Mouse (Mus musculus) MEL (cell line): ENCODE measurements at regions not wholly inside any gene's neighbourhood (a gene's known extent, or its start where the extent isn't known, plus 50 kb on each side); places are given as distances from the start of the nearest gene placed in this dataset.

Experiments used
- DNase-seq: peaks from one replicate; pipeline ENCODE4 v3.0.0; 2011; ENCODE audit warnings: low read depth, low spot score
- H3K27ac ChIP-seq: 2 replicates; pipeline ENCODE4 v1.5.1; 2012; ENCODE audit warnings: low read depth, mild to moderate bottlenecking, control low read depth, low read length, moderate library complexity; ENCODE audit not compliant: control insufficient read depth
- H3K27me3 ChIP-seq, 2 experiments: fragments of 150-350 bp in 1 of 2; sonication (generic) in 1 of 2; 2 replicates each; pipeline ENCODE4 v1.6.1; 2012; ENCODE audit warnings: low read length in 2 of 2, mild to moderate bottlenecking in 2 of 2, improper control_type of control experiment in 1 of 2, moderate library complexity in 1 of 2; ENCODE audit not compliant: insufficient read depth in 2 of 2, control insufficient read depth in 1 of 2
- H3K36me3 ChIP-seq, 2 experiments: 2 replicates each; pipeline ENCODE4 v1.6.1; 2012 to 2014; ENCODE audit warnings: low read length in 2 of 2, improper control_type of control experiment in 1 of 2, inconsistent platforms in 1 of 2, mild to moderate bottlenecking in 1 of 2; ENCODE audit not compliant: insufficient read depth in 2 of 2, control insufficient read depth in 1 of 2
- H3K4me1 ChIP-seq, 2 experiments: fragments of 150-350 bp in 1 of 2; sonication (generic) in 1 of 2; 2 replicates each; pipeline ENCODE4 v1.6.1; 2012; ENCODE audit warnings: low read length in 2 of 2, improper control_type of control experiment in 1 of 2, mild to moderate bottlenecking in 1 of 2; ENCODE audit not compliant: insufficient read depth in 2 of 2, control insufficient read depth in 1 of 2
- H3K4me3 ChIP-seq, 2 experiments: fragments of 150-350 bp in 1 of 2; sonication (generic) in 1 of 2; 2 replicates each; pipeline ENCODE4 v1.5.1; 2012; ENCODE audit warnings: low read depth in 2 of 2, low read length in 2 of 2, mild to moderate bottlenecking in 2 of 2, moderate library complexity in 2 of 2, control low read depth in 1 of 2, improper control_type of control experiment in 1 of 2; ENCODE audit not compliant: control insufficient read depth in 1 of 2, insufficient read depth in 1 of 2
- H3K79me2 ChIP-seq: 2 replicates; pipeline ENCODE4 v1.6.1; 2012; ENCODE audit warnings: mild to moderate bottlenecking, low read length, moderate library complexity; ENCODE audit not compliant: control insufficient read depth, poor library complexity, insufficient read depth
- H3K9ac ChIP-seq: 2 replicates; pipeline ENCODE4 v1.6.1; 2012; ENCODE audit warnings: low read depth, mild to moderate bottlenecking, control low read depth, low read length, moderate library complexity; ENCODE audit not compliant: control insufficient read depth, poor library complexity, severe bottlenecking
- H3K9me3 ChIP-seq: fragments of 150-350 bp; sonication (generic); replicated peaks from 2 replicates; pipeline ENCODE4 v1.6.1; 2012; ENCODE audit warnings: mild to moderate bottlenecking, low read length, improper control_type of control experiment, moderate library complexity; ENCODE audit not compliant: insufficient read depth
- BHLHE40 ChIP-seq: IDR thresholded peaks from 2 replicates; pipeline ENCODE4 v1.6.1; 2012; ENCODE audit warnings: low read depth, mild to moderate bottlenecking, inconsistent platforms, low read length, improper control_type of control experiment, borderline replicate concordance
- CTCF ChIP-seq, 3 experiments: IDR thresholded peaks in 2 of 3; conservative IDR thresholded peaks in 1 of 3; 2 replicates each; pipeline ENCODE4 v1.5.1; 2011 to 2012; ENCODE audit warnings: low read length in 3 of 3, low read depth in 2 of 3, mild to moderate bottlenecking in 2 of 3, improper control_type of control experiment in 1 of 3, inconsistent platforms in 1 of 3, mixed read lengths in 1 of 3, moderate library complexity in 1 of 3; ENCODE audit not compliant: control insufficient read depth in 1 of 3, insufficient read depth in 1 of 3, poor library complexity in 1 of 3, severe bottlenecking in 1 of 3
- E2F4 ChIP-seq: IDR thresholded peaks from 2 replicates; pipeline ENCODE4 v1.6.1; 2011; ENCODE audit warnings: low read depth, low read length, improper control_type of control experiment, borderline replicate concordance
- ETS1 ChIP-seq: IDR thresholded peaks from 2 replicates; pipeline ENCODE4 v1.6.1; 2012; ENCODE audit warnings: low read depth, mild to moderate bottlenecking, inconsistent platforms, low read length, improper control_type of control experiment, moderate library complexity
- GABPA ChIP-seq: IDR thresholded peaks from 2 replicates; pipeline ENCODE4 v1.6.1; 2012; ENCODE audit warnings: low read depth, mild to moderate bottlenecking, inconsistent platforms, low read length, improper control_type of control experiment, moderate library complexity
- GATA1 ChIP-seq: IDR thresholded peaks from 2 replicates; pipeline ENCODE4 v1.6.1; 2011; ENCODE audit warnings: low read depth, low read length, improper control_type of control experiment
- JUND ChIP-seq: IDR thresholded peaks from 2 replicates; pipeline ENCODE4 v1.6.1; 2011; ENCODE audit warnings: low read depth, mild to moderate bottlenecking, improper control_type of control experiment, low read length
- MAZ ChIP-seq: IDR thresholded peaks from 2 replicates; pipeline ENCODE4 v1.6.1; 2012; ENCODE audit warnings: low read depth, mild to moderate bottlenecking, inconsistent platforms, low read length, improper control_type of control experiment
- MEF2A ChIP-seq: IDR thresholded peaks from 2 replicates; pipeline ENCODE4 v1.6.1; 2014; ENCODE audit warnings: low read depth, mild to moderate bottlenecking, inconsistent platforms, low read length, improper control_type of control experiment; ENCODE audit not compliant: poor library complexity, insufficient replicate concordance, severe bottlenecking; ENCODE audit errors: extremely low read depth
- MXI1 ChIP-seq: IDR thresholded peaks from 2 replicates; pipeline ENCODE4 v1.6.1; 2011; ENCODE audit warnings: mild to moderate bottlenecking, low read depth, low read length, improper control_type of control experiment
- NELFE ChIP-seq: IDR thresholded peaks from 2 replicates; pipeline ENCODE4 v1.6.1; 2011; ENCODE audit warnings: low read depth, low read length, improper control_type of control experiment
- POLR2A ChIP-seq, 2 experiments: IDR thresholded peaks; 2 replicates each; pipeline ENCODE4 v1.6.1; 2011 to 2012; ENCODE audit warnings: low read length in 2 of 2, mild to moderate bottlenecking in 2 of 2, control low read depth in 1 of 2, improper control_type of control experiment in 1 of 2, low read depth in 1 of 2, moderate library complexity in 1 of 2; ENCODE audit not compliant: control insufficient read depth in 1 of 2, insufficient read depth in 1 of 2, poor library complexity in 1 of 2
- POLR2AphosphoS2 ChIP-seq: IDR thresholded peaks from 2 replicates; pipeline ENCODE4 v1.6.1; 2011; ENCODE audit warnings: low read length, improper control_type of control experiment
- POLR2AphosphoS5 ChIP-seq: IDR thresholded peaks from 2 replicates; pipeline ENCODE4 v1.6.1; 2012; ENCODE audit warnings: low read depth, borderline replicate concordance, mild to moderate bottlenecking, inconsistent platforms, low read length, moderate library complexity, mixed read lengths
- RAD21 ChIP-seq: IDR thresholded peaks from 2 replicates; pipeline ENCODE4 v1.6.1; 2011; ENCODE audit warnings: mild to moderate bottlenecking, low read depth, low read length, improper control_type of control experiment
- TCF12 ChIP-seq: IDR thresholded peaks from 2 replicates; pipeline ENCODE4 v1.6.1; 2014; ENCODE audit warnings: low read depth, mild to moderate bottlenecking, inconsistent platforms, low read length, improper control_type of control experiment, moderate library complexity
- USF1 ChIP-seq: IDR thresholded peaks from 2 replicates; pipeline ENCODE4 v1.6.1; 2014; ENCODE audit warnings: low read depth, mild to moderate bottlenecking, inconsistent platforms, low read length, improper control_type of control experiment, moderate library complexity
- ZC3H11A ChIP-seq: IDR thresholded peaks from 2 replicates; pipeline ENCODE4 v1.6.1; 2012; ENCODE audit warnings: low read depth, mild to moderate bottlenecking, inconsistent platforms, low read length, improper control_type of control experiment
- ZNF384 ChIP-seq: IDR thresholded peaks from 2 replicates; pipeline ENCODE4 v1.6.1; 2012; ENCODE audit warnings: low read depth, mild to moderate bottlenecking, inconsistent platforms, low read length, improper control_type of control experiment

DNA sequence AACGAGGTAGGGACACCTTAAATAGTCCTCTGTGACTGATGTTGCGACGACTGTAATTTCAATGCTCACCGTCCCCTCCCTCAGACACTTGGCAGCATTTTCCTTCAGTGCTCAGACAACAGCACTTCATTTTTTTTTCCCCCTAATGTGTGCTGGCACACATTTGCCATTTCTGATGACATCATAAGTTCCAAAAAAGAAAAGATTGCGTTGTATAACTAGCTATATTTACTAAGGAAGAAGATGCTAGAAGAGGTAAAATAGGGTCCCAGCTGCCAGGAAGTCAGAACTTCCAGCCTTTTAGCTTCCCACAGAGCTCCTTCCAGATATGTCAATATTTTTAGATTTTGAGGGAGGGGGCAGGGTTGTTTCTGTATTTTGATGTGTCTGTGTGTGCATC lies 66.5 kb upstream of the Usp25 start:
- Histone ChIP-seq H3K4me1 (no peaks in the 10 kb centered on the region), H3K27ac (no peak overlapping the region), H3K4me3 (no peak overlapping the region), H3K79me2 (no peaks in the 10 kb centered on the region), H3K36me3 (no peaks in the 10 kb centered on the region), H3K9me3 (no peaks in the 10 kb centered on the region), H3K27me3 (no peaks in the 10 kb centered on the region), H3K9ac (no peak overlapping the region)
- no peak for TF ChIP-seq JUND
- TF ChIP-seq USF1, result no peak
- TF ChIP-seq ZC3H11A, result no peak
- no peak for TF ChIP-seq CTCF (IDR thresholded peaks at IDR 0.05 in 2 of 3, conservative IDR thresholded peaks at IDR 0.05 in 1 of 3; ENCODE audit: control insufficient read depth in 1 of 3, insufficient read depth in 1 of 3, low read depth in 2 of 3, low read length in 3 of 3, poor library complexity in 1 of 3, severe bottlenecking in 1 of 3)
- TF ChIP-seq NELFE, result no peak
- no peak for TF ChIP-seq ZNF384
- TF ChIP-seq MEF2A, result no peak
- no peak for TF ChIP-seq ETS1
- TF ChIP-seq POLR2AphosphoS2, result no peak
- TF ChIP-seq BHLHE40, result no peak
- no peak for TF ChIP-seq TCF12
- no peak for TF ChIP-seq E2F4
- TF ChIP-seq POLR2A (IDR thresholded peaks at IDR 0.05; ENCODE audit: control insufficient read depth in 1 of 2, insufficient read depth in 1 of 2, low read depth in 1 of 2, low read length in 2 of 2, poor library complexity in 1 of 2), result no peak
- no peak for TF ChIP-seq MAZ
- DNase-seq, result no peak

DNA sequence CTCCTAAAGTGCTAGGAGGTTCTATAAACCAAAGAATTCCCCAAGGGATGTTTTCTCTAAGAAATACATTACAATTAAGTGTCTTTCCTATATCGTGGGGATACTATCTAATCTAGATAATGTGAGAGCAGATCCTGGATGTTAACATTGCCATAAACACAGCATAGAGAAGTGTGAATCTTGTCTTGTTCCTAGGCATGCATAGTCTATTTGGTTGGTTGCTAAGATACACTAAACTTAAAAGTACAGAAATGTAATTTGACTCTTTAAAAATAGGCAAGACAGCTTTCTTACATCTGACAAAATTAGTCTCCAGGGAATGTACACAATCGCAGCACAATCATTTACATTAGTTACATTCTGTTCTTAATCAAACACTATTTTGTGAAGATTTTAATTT lies 75.4 kb upstream of the Usp25 start:
- TF ChIP-seq CTCF (IDR thresholded peaks at IDR 0.05 in 2 of 3, conservative IDR thresholded peaks at IDR 0.05 in 1 of 3; ENCODE audit: control insufficient read depth in 1 of 3, insufficient read depth in 1 of 3, low read depth in 2 of 3, low read length in 3 of 3, poor library complexity in 1 of 3, severe bottlenecking in 1 of 3) (no peak), GATA1 (no peak), USF1 (no peak), POLR2A (IDR thresholded peaks at IDR 0.05; ENCODE audit: control insufficient read depth in 1 of 2, insufficient read depth in 1 of 2, low read depth in 1 of 2, low read length in 2 of 2, poor library complexity in 1 of 2) (no peak), POLR2AphosphoS5 (no peak), RAD21 (no peak), GABPA (no peak), POLR2AphosphoS2 (no peak), MXI1 (no peak)
- DNase-seq, result no peak
- H3K4me1 ChIP-seq, result no peaks in the 10 kb centered on the region
- no peaks in the 10 kb centered on the region for H3K9me3 ChIP-seq
- no peak overlapping the region for H3K27ac ChIP-seq
- H3K27me3 ChIP-seq, result no peaks in the 10 kb centered on the region
- H3K4me3 ChIP-seq, result no peak overlapping the region
- H3K36me3 ChIP-seq, result no peaks in the 10 kb centered on the region
- H3K79me2 ChIP-seq, result no peaks in the 10 kb centered on the region
- H3K9ac ChIP-seq, result no peak overlapping the region
